Mouse (Mus musculus) MEL (cell line): ENCODE measurements at regions not wholly inside any gene's neighbourhood (a gene's known extent, or its start where the extent isn't known, plus 50 kb on each side); places are given as distances from the start of the nearest gene placed in this dataset.

ENCODE experiments used
- CTCF ChIP-seq, 3 experiments: IDR thresholded peaks in 2 of 3; conservative IDR thresholded peaks in 1 of 3; 2 replicates each; pipeline ENCODE4 v1.5.1; 2011 to 2012; ENCODE audit warnings: low read length in 3 of 3, low read depth in 2 of 3, mild to moderate bottlenecking in 2 of 3, improper control_type of control experiment in 1 of 3, inconsistent platforms in 1 of 3, mixed read lengths in 1 of 3, moderate library complexity in 1 of 3; ENCODE audit not compliant: control insufficient read depth in 1 of 3, insufficient read depth in 1 of 3, poor library complexity in 1 of 3, severe bottlenecking in 1 of 3
- ELF1 ChIP-seq: IDR thresholded peaks from 2 replicates; pipeline ENCODE4 v1.6.1; 2014; ENCODE audit warnings: low read depth, mild to moderate bottlenecking, inconsistent platforms, low read length, improper control_type of control experiment, moderate library complexity
- EP300 ChIP-seq, 2 experiments: IDR thresholded peaks; 2 replicates each; pipeline ENCODE4 v1.6.1; 2011; ENCODE audit warnings: improper control_type of control experiment in 2 of 2, low read length in 2 of 2, low read depth in 1 of 2, mild to moderate bottlenecking in 1 of 2
- MEF2A ChIP-seq: IDR thresholded peaks from 2 replicates; pipeline ENCODE4 v1.6.1; 2014; ENCODE audit warnings: low read depth, mild to moderate bottlenecking, inconsistent platforms, low read length, improper control_type of control experiment; ENCODE audit not compliant: poor library complexity, insufficient replicate concordance, severe bottlenecking; ENCODE audit errors: extremely low read depth
- MXI1 ChIP-seq: IDR thresholded peaks from 2 replicates; pipeline ENCODE4 v1.6.1; 2011; ENCODE audit warnings: mild to moderate bottlenecking, low read depth, low read length, improper control_type of control experiment
- NELFE ChIP-seq: IDR thresholded peaks from 2 replicates; pipeline ENCODE4 v1.6.1; 2011; ENCODE audit warnings: low read depth, low read length, improper control_type of control experiment
- POLR2A ChIP-seq, 2 experiments: IDR thresholded peaks; 2 replicates each; pipeline ENCODE4 v1.6.1; 2011 to 2012; ENCODE audit warnings: low read length in 2 of 2, mild to moderate bottlenecking in 2 of 2, control low read depth in 1 of 2, improper control_type of control experiment in 1 of 2, low read depth in 1 of 2, moderate library complexity in 1 of 2; ENCODE audit not compliant: control insufficient read depth in 1 of 2, insufficient read depth in 1 of 2, poor library complexity in 1 of 2
- POLR2AphosphoS2 ChIP-seq: IDR thresholded peaks from 2 replicates; pipeline ENCODE4 v1.6.1; 2011; ENCODE audit warnings: low read length, improper control_type of control experiment
- TAL1 ChIP-seq: IDR thresholded peaks from 2 replicates; pipeline ENCODE4 v1.6.1; 2012; ENCODE audit warnings: mild to moderate bottlenecking, inconsistent platforms, low read length, moderate library complexity, mixed read lengths
- USF1 ChIP-seq: IDR thresholded peaks from 2 replicates; pipeline ENCODE4 v1.6.1; 2014; ENCODE audit warnings: low read depth, mild to moderate bottlenecking, inconsistent platforms, low read length, improper control_type of control experiment, moderate library complexity

- TF ChIP-seq CTCF (IDR thresholded peaks at IDR 0.05 in 2 of 3, conservative IDR thresholded peaks at IDR 0.05 in 1 of 3; ENCODE audit: control insufficient read depth in 1 of 3, insufficient read depth in 1 of 3, low read depth in 2 of 3, low read length in 3 of 3, poor library complexity in 1 of 3, severe bottlenecking in 1 of 3) (no peak), MEF2A (no peak), EP300 (IDR thresholded peaks at IDR 0.05; ENCODE audit: low read depth in 1 of 2, low read length in 2 of 2) (no peak), POLR2A (IDR thresholded peaks at IDR 0.05; ENCODE audit: control insufficient read depth in 1 of 2, insufficient read depth in 1 of 2, low read depth in 1 of 2, low read length in 2 of 2, poor library complexity in 1 of 2) (no peak), MXI1 (no peak), TAL1 (no peak), USF1 (no peak), ELF1 (no peak), POLR2AphosphoS2 (no peak), NELFE (no peak)
Observed at GRCm38 (mm10) chr17:4227889-4228288, 531.8 kb upstream of the Nox3 start.
